Mouse (Mus musculus): ENCODE results near the gene Slc27a2. TPM values are rescaled to one million over a fixed set of nuclear protein-coding genes. Genes with fewer than 3 reads are reported as not detected.

The Slc27a2 gene
- polyA plus RNA-seq, 1 experiment, result not detected

- Histone ChIP-seq H3K4me3 (ENCODE audit: insufficient read depth, poor library complexity, severe bottlenecking) (no peak overlapping the region), H3K36me3 (ENCODE audit: control insufficient read depth, insufficient read depth) (no peaks in the 10 kb centered on the region), H3ac (ENCODE audit: control insufficient read depth, insufficient read length, low read depth) (no peak overlapping the region), H3K79me2 (ENCODE audit: control insufficient read depth, insufficient read depth) (no peaks in the 10 kb centered on the region), H3K27me3 (ENCODE audit: control insufficient read depth, insufficient read depth, insufficient read length) (peaks cover 5% of the 10 kb centered on the region), H3K79me3 (ENCODE audit: low read depth) (no peaks in the 10 kb centered on the region)
- TF ChIP-seq CTCF (IDR thresholded peaks at IDR 0.05; ENCODE audit: control insufficient read depth, insufficient read depth, insufficient read length) (no peak), MYOD1 (IDR thresholded peaks at IDR 0.05; ENCODE audit: control insufficient read depth, insufficient read length, low read depth) (peak; percentile 77)
Measured at GRCm38 (mm10) chr2:126577362-126577761, 25.2 kb downstream of the Slc27a2 start.

DNA sequence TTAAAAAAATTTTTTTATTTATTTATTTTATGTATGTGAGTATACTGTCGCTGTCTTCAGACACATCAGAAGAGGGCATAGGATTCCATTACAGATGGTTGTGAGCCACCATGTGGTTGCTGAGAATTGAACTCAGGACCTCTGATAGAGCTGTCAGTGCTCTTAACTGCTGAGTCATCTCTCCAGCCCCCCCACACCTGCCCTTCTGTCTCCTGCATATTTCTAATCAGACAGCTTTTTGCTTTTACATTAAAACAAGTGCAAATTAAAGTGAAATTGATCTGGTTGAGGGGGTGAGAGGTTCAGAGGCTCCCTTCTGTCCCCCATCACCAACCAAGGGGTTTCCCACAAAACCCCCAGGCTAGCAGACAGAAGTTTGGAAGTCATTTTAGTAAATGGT lies 27.1 kb downstream of the Slc27a2 start:
- H3ac ChIP-seq (ENCODE audit: control insufficient read depth, insufficient read length, low read depth), result no peak overlapping the region
- no peaks in the 10 kb centered on the region for H3K79me3 ChIP-seq (ENCODE audit: low read depth)
- no peaks in the 10 kb centered on the region for H3K36me3 ChIP-seq (ENCODE audit: control insufficient read depth, insufficient read depth)
- no peak for TF ChIP-seq MYOG (IDR thresholded peaks at IDR 0.05; ENCODE audit: control insufficient read depth, extremely low read depth, insufficient read length)
- no peak for TF ChIP-seq USF1 (IDR thresholded peaks at IDR 0.05; ENCODE audit: low read depth)
- no peak for TF ChIP-seq CTCF (IDR thresholded peaks at IDR 0.05; ENCODE audit: control insufficient read depth, insufficient read depth, insufficient read length)
- TF ChIP-seq MAX (IDR thresholded peaks at IDR 0.05), result no peak
- TF ChIP-seq MYOD1 (IDR thresholded peaks at IDR 0.05; ENCODE audit: control insufficient read depth, insufficient read length, low read depth), result no peak
- no peak for TF ChIP-seq CEBPB (IDR thresholded peaks at IDR 0.05; ENCODE audit: low read depth)
- TF ChIP-seq FOSL1 (IDR thresholded peaks at IDR 0.05; ENCODE audit: insufficient read depth, low read length, poor library complexity, severe bottlenecking), result no peak
- no peaks in the 10 kb centered on the region for H3K79me2 ChIP-seq (ENCODE audit: control insufficient read depth, insufficient read depth)
- H3K27me3 ChIP-seq (ENCODE audit: control insufficient read depth, insufficient read depth, insufficient read length), result no peaks in the 10 kb centered on the region
- H3K4me3 ChIP-seq (ENCODE audit: insufficient read depth, poor library complexity, severe bottlenecking), result no peak overlapping the region

- Histone ChIP-seq H3ac (ENCODE audit: control insufficient read depth, insufficient read length, low read depth) (no peak overlapping the region), H3K27me3 (ENCODE audit: control insufficient read depth, insufficient read depth, insufficient read length) (no peaks in the 10 kb centered on the region), H3K4me3 (ENCODE audit: insufficient read depth, poor library complexity, severe bottlenecking) (no peak overlapping the region), H3K36me3 (ENCODE audit: control insufficient read depth, insufficient read depth) (no peaks in the 10 kb centered on the region), H3K79me2 (ENCODE audit: control insufficient read depth, insufficient read depth) (no peaks in the 10 kb centered on the region), H3K79me3 (ENCODE audit: low read depth) (no peaks in the 10 kb centered on the region)
- no peak for TF ChIP-seq CEBPB (IDR thresholded peaks at IDR 0.05; ENCODE audit: low read depth)
- TF ChIP-seq MAX (IDR thresholded peaks at IDR 0.05), result no peak
- TF ChIP-seq FOSL1 (IDR thresholded peaks at IDR 0.05; ENCODE audit: insufficient read depth, low read length, poor library complexity, severe bottlenecking), result no peak
Measured at GRCm38 (mm10) chr2:126583960-126584359, 31.8 kb downstream of the Slc27a2 start.

DNA sequence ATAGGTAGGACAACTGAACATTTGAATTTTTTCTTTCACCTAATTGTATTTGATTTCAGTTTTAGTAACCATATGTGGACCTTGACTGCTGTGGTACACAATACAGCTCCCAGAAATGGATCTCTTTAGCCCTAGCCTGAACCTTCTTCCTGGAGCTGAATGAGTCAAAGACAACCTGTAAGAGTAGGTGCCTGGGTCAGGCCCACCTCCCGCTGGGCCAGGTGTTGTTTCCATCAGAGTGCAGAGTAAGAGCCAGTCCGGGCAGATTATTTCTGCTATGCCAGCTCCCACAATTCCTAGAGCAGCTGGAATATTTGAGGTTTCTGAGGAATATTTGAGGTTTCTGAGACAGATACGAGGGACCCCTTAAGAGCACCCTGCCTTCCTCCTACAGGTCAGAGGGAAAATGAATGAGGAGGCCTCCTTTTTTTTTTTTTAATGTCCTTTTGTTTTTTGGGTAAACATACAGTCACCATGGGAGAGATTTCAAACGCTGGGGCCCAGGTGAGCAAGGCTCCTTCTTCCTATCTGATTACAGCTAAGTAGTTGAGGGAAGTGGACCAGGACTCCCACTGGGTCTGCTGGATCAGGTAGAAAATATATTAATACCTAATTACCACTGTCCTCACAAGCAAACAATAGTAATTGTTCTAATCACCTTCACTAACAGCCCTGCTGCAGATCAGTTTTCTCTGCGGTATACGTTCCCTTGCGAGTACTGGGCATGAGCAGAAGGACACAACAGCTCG lies 32.6 kb downstream of the Slc27a2 start:
- no peak overlapping the region for H3ac ChIP-seq (ENCODE audit: control insufficient read depth, insufficient read length, low read depth)
- no peaks in the 10 kb centered on the region for H3K79me3 ChIP-seq (ENCODE audit: low read depth)
- H3K4me3 ChIP-seq (ENCODE audit: insufficient read depth, poor library complexity, severe bottlenecking), result no peak overlapping the region
- no peaks in the 10 kb centered on the region for H3K27me3 ChIP-seq (ENCODE audit: control insufficient read depth, insufficient read depth, insufficient read length)
- TF ChIP-seq CTCF (IDR thresholded peaks at IDR 0.05; ENCODE audit: control insufficient read depth, insufficient read depth, insufficient read length) (no peak), CEBPB (IDR thresholded peaks at IDR 0.05; ENCODE audit: low read depth) (no peak), MYOD1 (IDR thresholded peaks at IDR 0.05; ENCODE audit: control insufficient read depth, insufficient read length, low read depth) (no peak), MYOG (IDR thresholded peaks at IDR 0.05; ENCODE audit: control insufficient read depth, extremely low read depth, insufficient read length) (no peak), FOSL1 (IDR thresholded peaks at IDR 0.05; ENCODE audit: insufficient read depth, low read length, poor library complexity, severe bottlenecking) (no peak), MAX (IDR thresholded peaks at IDR 0.05) (no peak), USF1 (IDR thresholded peaks at IDR 0.05; ENCODE audit: low read depth) (no peak)
- no peaks in the 10 kb centered on the region for H3K36me3 ChIP-seq (ENCODE audit: control insufficient read depth, insufficient read depth)
- no peaks in the 10 kb centered on the region for H3K79me2 ChIP-seq (ENCODE audit: control insufficient read depth, insufficient read depth)

DNA sequence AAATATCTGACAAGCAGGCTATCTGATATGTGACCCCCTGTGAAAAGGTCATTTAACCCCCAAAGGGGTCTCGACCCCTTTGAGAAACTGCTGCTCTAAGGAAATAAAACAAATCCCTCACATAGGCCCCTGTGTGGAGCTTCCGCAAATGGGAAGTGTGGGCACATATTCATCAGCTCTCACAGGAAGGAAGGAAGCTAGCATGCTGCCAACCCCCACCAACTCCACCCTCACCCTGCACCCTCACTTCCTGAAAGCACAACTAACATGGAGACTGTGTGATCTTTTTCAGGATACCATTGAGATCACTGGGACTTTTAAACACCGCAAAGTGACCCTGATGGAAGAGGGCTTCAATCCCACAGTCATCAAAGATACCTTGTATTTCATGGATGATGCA lies 35.3 kb downstream of the Slc27a2 start:
- no peaks in the 10 kb centered on the region for H3K27me3 ChIP-seq (ENCODE audit: control insufficient read depth, insufficient read depth, insufficient read length)
- H3K4me3 ChIP-seq (ENCODE audit: insufficient read depth, poor library complexity, severe bottlenecking), result no peak overlapping the region
- H3K36me3 ChIP-seq (ENCODE audit: control insufficient read depth, insufficient read depth), result no peaks in the 10 kb centered on the region
- no peaks in the 10 kb centered on the region for H3K79me3 ChIP-seq (ENCODE audit: low read depth)
- TF ChIP-seq FOSL1 (IDR thresholded peaks at IDR 0.05; ENCODE audit: insufficient read depth, low read length, poor library complexity, severe bottlenecking), result no peak
- TF ChIP-seq CEBPB (IDR thresholded peaks at IDR 0.05; ENCODE audit: low read depth), result no peak
- TF ChIP-seq MYOD1 (IDR thresholded peaks at IDR 0.05; ENCODE audit: control insufficient read depth, insufficient read length, low read depth), result no peak
- no peak for TF ChIP-seq MAX (IDR thresholded peaks at IDR 0.05)
- TF ChIP-seq CTCF (IDR thresholded peaks at IDR 0.05; ENCODE audit: control insufficient read depth, insufficient read depth, insufficient read length), result no peak
- TF ChIP-seq MYOG (IDR thresholded peaks at IDR 0.05; ENCODE audit: control insufficient read depth, extremely low read depth, insufficient read length), result no peak
- no peaks in the 10 kb centered on the region for H3K79me2 ChIP-seq (ENCODE audit: control insufficient read depth, insufficient read depth)
- H3ac ChIP-seq (ENCODE audit: control insufficient read depth, insufficient read length, low read depth), result no peak overlapping the region

- H3K79me2 ChIP-seq (ENCODE audit: control insufficient read depth, insufficient read depth), result no peaks in the 10 kb centered on the region
- H3K36me3 ChIP-seq (ENCODE audit: control insufficient read depth, insufficient read depth), result no peaks in the 10 kb centered on the region
- no peak overlapping the region for H3ac ChIP-seq (ENCODE audit: control insufficient read depth, insufficient read length, low read depth)
- no peaks in the 10 kb centered on the region for H3K27me3 ChIP-seq (ENCODE audit: control insufficient read depth, insufficient read depth, insufficient read length)
- H3K4me3 ChIP-seq (ENCODE audit: insufficient read depth, poor library complexity, severe bottlenecking), result no peak overlapping the region
- TF ChIP-seq CEBPB (IDR thresholded peaks at IDR 0.05; ENCODE audit: low read depth), result no peak
- no peak for TF ChIP-seq MAX (IDR thresholded peaks at IDR 0.05)
- TF ChIP-seq USF1 (IDR thresholded peaks at IDR 0.05; ENCODE audit: low read depth), result no peak
- TF ChIP-seq MYOG (IDR thresholded peaks at IDR 0.05; ENCODE audit: control insufficient read depth, extremely low read depth, insufficient read length), result no peak
- TF ChIP-seq MYOD1 (IDR thresholded peaks at IDR 0.05; ENCODE audit: control insufficient read depth, insufficient read length, low read depth), result no peak
- TF ChIP-seq FOSL1 (IDR thresholded peaks at IDR 0.05; ENCODE audit: insufficient read depth, low read length, poor library complexity, severe bottlenecking), result no peak
- TF ChIP-seq CTCF (IDR thresholded peaks at IDR 0.05; ENCODE audit: control insufficient read depth, insufficient read depth, insufficient read length), result no peak
- no peaks in the 10 kb centered on the region for H3K79me3 ChIP-seq (ENCODE audit: low read depth)
Measured at GRCm38 (mm10) chr2:126591304-126591703, 39.1 kb downstream of the Slc27a2 start.

All from C2C12 (cell line).